Mouse (Mus musculus): ENCODE data around the gene Smyd3. TPM values are rescaled to one million over a fixed set of nuclear protein-coding genes. Genes with fewer than 3 reads are reported as not detected.

Smyd3 gene
- total RNA-seq, 2 experiments from 2014 or later, result 18.2 to 19.3 TPM

- DNase-seq (ENCODE audit: low spot score in 2 of 2), result peak in 1 of 2 experiments; percentile 26
Observed at GRCm38 (mm10) chr1:178912936-178913716, 604.7 kb downstream of the Smyd3 start.

- no peak for DNase-seq (ENCODE audit: low spot score in 2 of 2)
Observed at GRCm38 (mm10) chr1:178910951-178911350, 606.9 kb downstream of the Smyd3 start.

Other genes starting within 250 kb of the Smyd3 start
- gene Tfb2m, start 28.2 kb upstream of the Smyd3 start, total RNA-seq (2021), result 10 to 100 TPM; 21.4 to 23.9 TPM
- gene Cnst, start 28.3 kb upstream of the Smyd3 start, total RNA-seq (2021), result 10 to 100 TPM; 30.9 to 32.8 TPM
- 10 to 100 TPM; 69.1 to 69.4 TPM for gene Sccpdh, start 150.2 kb upstream of the Smyd3 start, total RNA-seq (2021)
- under 1 TPM; 0.19 to 0.32 TPM for gene Kif28, start 227.2 kb upstream of the Smyd3 start, total RNA-seq (2021)